Comparison of ENCODE assay signal across 24 mouse cellular contexts in genomic region chr19:44997786-44998185, GRCm38 (mm10). TPM values are rescaled to one million over a fixed set of nuclear protein-coding genes. Genes with fewer than 3 reads are reported as not detected.
A peak's percentile ranks its signal among the peaks of the same experiment; 100 is the strongest.
DNase-seq lines count a peak whose midpoint lies in the region; ATAC-seq lines count a peak whose summit lies in the region.
"Had no signal": no experiment of that assay in that cellular context is flagged by ENCODE, and none has a peak within 500 bp of the region (broad histone marks: within the 10 kb centered on the region; RNA-seq: fewer than 3 reads in every experiment).

No protein-coding gene starts in this region.

- H3K4me2 ChIP-seq in kidney, embryonic 16.5 days (replicated peaks; ENCODE audit: low read depth, low read length), result no peak overlapping the region
- H3K4me2 ChIP-seq in kidney, embryonic 14.5 days (replicated peaks; ENCODE audit: low read depth, low read length), result no peak overlapping the region
- H3K4me2 ChIP-seq: forebrain, embryonic 13.5 days; heart, embryonic 13.5 days; hindbrain, embryonic 15.5 days; liver, embryonic 12.5 days had no signal

- H3K4me3 ChIP-seq in kidney, embryonic 16.5 days (ENCODE audit: low read length), result no peak overlapping the region
- H3K4me3 ChIP-seq in kidney, embryonic 14.5 days (ENCODE audit: low read length), result no peak overlapping the region
- H3K4me3 ChIP-seq: forebrain, embryonic 13.5 days; heart, embryonic 13.5 days; hindbrain, embryonic 15.5 days; liver, embryonic 12.5 days had no signal

- H3K4me1 ChIP-seq in kidney, embryonic 16.5 days (ENCODE audit: insufficient read depth, low read length), result no peaks in the 10 kb centered on the region
- H3K4me1 ChIP-seq in kidney, embryonic 14.5 days (ENCODE audit: control insufficient read depth, insufficient read depth, low read length), result no peaks in the 10 kb centered on the region
- H3K4me1 ChIP-seq: forebrain, embryonic 13.5 days; heart, embryonic 13.5 days; hindbrain, embryonic 15.5 days had no signal

- 88% methylated on average over 11 of the region's 11 CpGs for WGBS in kidney, embryonic 16.5 days
- 90% methylated on average over 11 of the region's 11 CpGs for WGBS in kidney, embryonic 14.5 days

- ATAC-seq in kidney, embryonic 16.5 days (ENCODE audit: low FRiP score, low TSS enrichment), result peak; percentile 36; the same call in 1 of the 2 replicates
- no peak for ATAC-seq in kidney, embryonic 14.5 days (ENCODE audit: low FRiP score, low TSS enrichment)
- ATAC-seq: forebrain, embryonic 13.5 days; liver, embryonic 12.5 days; liver, postnatal 0 days had no signal

- no peaks in the 10 kb centered on the region for H3K27me3 ChIP-seq in kidney, embryonic 16.5 days (ENCODE audit: insufficient read depth, low read length)
- H3K27me3 ChIP-seq in kidney, embryonic 14.5 days (ENCODE audit: control insufficient read depth, insufficient read depth, low read length), result no peaks in the 10 kb centered on the region
- H3K27me3 ChIP-seq: forebrain, embryonic 13.5 days; heart, embryonic 13.5 days; hindbrain, embryonic 15.5 days; liver, embryonic 12.5 days had no signal

- no peaks in the 10 kb centered on the region for H3K9me3 ChIP-seq in kidney, embryonic 16.5 days (ENCODE audit: low read length)
- no peaks in the 10 kb centered on the region for H3K9me3 ChIP-seq in kidney, embryonic 14.5 days (ENCODE audit: control insufficient read depth, low read length)
- H3K9me3 ChIP-seq: forebrain, embryonic 13.5 days; heart, embryonic 13.5 days; hindbrain, embryonic 15.5 days; liver, embryonic 12.5 days had no signal

- DNase-seq in cerebellum, adult 11-12 months, result peak; percentile 44
- no peak for DNase-seq in cerebellum, postnatal 4 days (ENCODE audit: low spot score in 2 of 2)
- DNase-seq in urinary bladder, adult 2 months (ENCODE audit: low spot score), result peak; percentile 18
- DNase-seq in urinary bladder, adult 18-20 months (ENCODE audit: low spot score in 2 of 2), result no peak
- no peak for DNase-seq in MN1 (ENCODE audit: low spot score)
- DNase-seq: adrenal gland, postnatal 25 days; gastrocnemius, postnatal 10 days; heart, postnatal 10 days; kidney, adult 18-20 months; kidney, postnatal 4 days; layer of hippocampus, postnatal 36 days; left cerebral cortex, postnatal 4 days; liver, postnatal 0 days; lung, postnatal 36 days; midbrain, embryonic 14.5 days; thymus, adult 2 months; thymus, postnatal 4 days had no signal

- no peak overlapping the region for H3K27ac ChIP-seq in kidney, embryonic 16.5 days (ENCODE audit: low read length)
- H3K27ac ChIP-seq in kidney, embryonic 14.5 days (ENCODE audit: low read depth, low read length), result no peak overlapping the region
- H3K27ac ChIP-seq: forebrain, embryonic 13.5 days; heart, embryonic 13.5 days; hindbrain, embryonic 15.5 days; kidney, postnatal 0 days; liver, embryonic 12.5 days had no signal

- no peak overlapping the region for H3K9ac ChIP-seq in kidney, embryonic 16.5 days (replicated peaks; ENCODE audit: low read length)
- H3K9ac ChIP-seq in kidney, embryonic 14.5 days (ENCODE audit: low read depth, low read length), result no peak overlapping the region
- H3K9ac ChIP-seq: forebrain, embryonic 13.5 days; heart, embryonic 13.5 days; hindbrain, embryonic 15.5 days; liver, embryonic 12.5 days; liver, postnatal 0 days had no signal

- peaks cover 13% of the 10 kb centered on the region; the same call in 1 of the 2 replicates for H3K36me3 ChIP-seq in kidney, embryonic 16.5 days (ENCODE audit: insufficient read depth, low read length)
- H3K36me3 ChIP-seq in kidney, embryonic 14.5 days (ENCODE audit: control insufficient read depth, insufficient read depth, low read length), result peaks cover 34% of the 10 kb centered on the region; the same call in 1 of the 2 replicates

RNA-seq across cellular contexts. Expression of gene Twnk, which starts 7.7 kb away (rescaled TPM):
- 28.4 and 31.5 TPM in 2 replicates for polyA plus RNA-seq in kidney, embryonic 16.5 days (2015; fragmentation: Nextera tagmentation; extraction: Ambion mirVana)
- 19.6 and 19.9 TPM in 2 replicates for polyA plus RNA-seq in kidney, embryonic 14.5 days (2014; fragmentation: Nextera tagmentation; extraction: Ambion mirVana)
- polyA plus RNA-seq in urinary bladder, adult 2 months (2012; rRNA removed), result 11.1 and 13.9 TPM in 2 replicates

RNA-seq across cellular contexts. Expression of gene Mrpl43, which starts 8.5 kb away (rescaled TPM):
- 69.5 and 72.8 TPM in 2 replicates for polyA plus RNA-seq in kidney, embryonic 16.5 days (2015; fragmentation: Nextera tagmentation; extraction: Ambion mirVana)
- polyA plus RNA-seq in kidney, embryonic 14.5 days (2014; fragmentation: Nextera tagmentation; extraction: Ambion mirVana), result 69.9 and 83.2 TPM in 2 replicates
- 54.6 and 64.0 TPM in 2 replicates for polyA plus RNA-seq in urinary bladder, adult 2 months (2012; rRNA removed)

RNA-seq across cellular contexts. Expression of gene Sema4g, which starts 8.9 kb away (rescaled TPM):
- 6.5 and 7.0 TPM in 2 replicates for polyA plus RNA-seq in kidney, embryonic 16.5 days (2015; fragmentation: Nextera tagmentation; extraction: Ambion mirVana)
- polyA plus RNA-seq in kidney, embryonic 14.5 days (2014; fragmentation: Nextera tagmentation; extraction: Ambion mirVana), result 7.0 and 7.2 TPM in 2 replicates
- 61.6 and 68.4 TPM in 2 replicates for polyA plus RNA-seq in urinary bladder, adult 2 months (2012; rRNA removed)

RNA-seq across cellular contexts. Expression of gene Lzts2, which starts 16.4 kb away (rescaled TPM):
- 57.5 and 59.2 TPM in 2 replicates for polyA plus RNA-seq in kidney, embryonic 16.5 days (2015; fragmentation: Nextera tagmentation; extraction: Ambion mirVana)
- 59.1 and 68.2 TPM in 2 replicates for polyA plus RNA-seq in kidney, embryonic 14.5 days (2014; fragmentation: Nextera tagmentation; extraction: Ambion mirVana)
- polyA plus RNA-seq in urinary bladder, adult 2 months (2012; rRNA removed), result 54.3 and 71.9 TPM in 2 replicates

RNA-seq across cellular contexts. Expression of gene Pdzd7, which starts 47.7 kb away (rescaled TPM):
- 0.82 and 0.89 TPM in 2 replicates for polyA plus RNA-seq in kidney, embryonic 16.5 days (2015; fragmentation: Nextera tagmentation; extraction: Ambion mirVana)
- polyA plus RNA-seq in kidney, embryonic 14.5 days (2014; fragmentation: Nextera tagmentation; extraction: Ambion mirVana), result 1.3 and 1.4 TPM in 2 replicates
- 0.99 and 1.1 TPM in 2 replicates for polyA plus RNA-seq in urinary bladder, adult 2 months (2012; rRNA removed)
- polyA plus RNA-seq: heart, embryonic 13.5 days; liver, embryonic 12.5 days; liver, postnatal 0 days had no signal

Comparison
In these comparisons a context has a peak if more than half of its experiments do, and no peak if none do; other contexts are left out.
1. DNase-seq: peak in cerebellum, adult 11-12 months (single experiment) and urinary bladder, adult 2 months (single experiment); none in cerebellum, postnatal 4 days (0 of 2), urinary bladder, adult 18-20 months (0 of 2) and MN1 (single experiment).